Mouse (Mus musculus): ENCODE measurements around the gene Slc9a8.

GRCm38 (mm10) chr2:167458548-167458947 is 37.0 kb downstream of the Slc9a8 start:
- TF ChIP-seq POLR2A (IDR thresholded peaks at IDR 0.05; ENCODE audit: extremely low read depth, insufficient read depth, low read length): no peak
- TF ChIP-seq CTCF (IDR thresholded peaks at IDR 0.05; ENCODE audit: low read depth, low read length): no peak

All from liver, adult 2 months (tissue).